Mouse (Mus musculus) heart, adult 18-20 months (tissue): ENCODE results near the gene Mcur1. TPM values are rescaled to one million over a fixed set of nuclear protein-coding genes. Genes with fewer than 3 reads are reported as not detected.

Source experiments
- DNase-seq, 2 experiments: peaks; one replicate each; pipeline ENCODE4 v3.0.0; 2021 to 2022; ENCODE audit warnings: mixed read lengths in 1 of 2
- total RNA-seq, 2 experiments: library from RNA; stranded (reverse); gene quantifications; 2 replicates each; pipeline ENCODE4 v1.2.3; 2021

Mcur1 gene
- total RNA-seq, 2 experiments from 2014 or later, result 49.3 to 52.2 TPM

DNA sequence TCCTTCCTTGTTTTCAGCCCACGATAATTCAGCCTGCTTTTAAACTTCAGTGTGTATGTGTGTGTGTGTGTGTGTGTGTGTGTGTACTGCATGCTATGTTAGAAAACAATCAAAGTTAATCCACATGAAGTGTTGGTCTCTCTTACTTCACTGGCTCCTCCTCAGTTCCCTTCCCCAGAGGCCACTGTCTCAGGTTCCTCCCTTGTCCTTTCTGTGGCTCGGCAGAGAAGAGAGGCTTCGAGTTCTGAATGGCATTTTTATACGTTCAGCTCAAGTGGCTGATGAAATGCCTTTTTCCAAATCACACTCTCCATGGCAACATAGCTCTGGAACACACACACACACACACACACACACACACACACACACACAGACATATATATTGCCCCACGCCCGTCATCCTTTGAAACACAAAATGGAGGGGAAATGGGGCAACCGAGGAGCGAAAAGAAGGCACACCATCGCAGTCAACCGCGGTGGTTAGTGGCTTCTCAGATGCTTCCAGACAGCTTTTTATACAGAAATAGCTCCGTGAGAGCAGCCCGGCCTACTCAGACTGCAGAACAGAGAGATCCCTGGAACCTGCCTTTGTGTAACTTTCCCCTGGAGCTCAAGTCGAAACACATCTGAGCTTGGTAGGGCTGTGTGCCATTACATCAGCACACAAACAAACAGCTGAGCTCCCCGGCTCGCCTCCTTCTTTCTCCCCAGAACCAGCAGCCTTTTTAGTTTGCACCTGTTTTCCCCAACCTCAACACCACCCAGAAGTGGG, 34.4 kb downstream of the Mcur1 start:
- DNase-seq, result peak in 1 of 2 experiments; percentile 41

DNA sequence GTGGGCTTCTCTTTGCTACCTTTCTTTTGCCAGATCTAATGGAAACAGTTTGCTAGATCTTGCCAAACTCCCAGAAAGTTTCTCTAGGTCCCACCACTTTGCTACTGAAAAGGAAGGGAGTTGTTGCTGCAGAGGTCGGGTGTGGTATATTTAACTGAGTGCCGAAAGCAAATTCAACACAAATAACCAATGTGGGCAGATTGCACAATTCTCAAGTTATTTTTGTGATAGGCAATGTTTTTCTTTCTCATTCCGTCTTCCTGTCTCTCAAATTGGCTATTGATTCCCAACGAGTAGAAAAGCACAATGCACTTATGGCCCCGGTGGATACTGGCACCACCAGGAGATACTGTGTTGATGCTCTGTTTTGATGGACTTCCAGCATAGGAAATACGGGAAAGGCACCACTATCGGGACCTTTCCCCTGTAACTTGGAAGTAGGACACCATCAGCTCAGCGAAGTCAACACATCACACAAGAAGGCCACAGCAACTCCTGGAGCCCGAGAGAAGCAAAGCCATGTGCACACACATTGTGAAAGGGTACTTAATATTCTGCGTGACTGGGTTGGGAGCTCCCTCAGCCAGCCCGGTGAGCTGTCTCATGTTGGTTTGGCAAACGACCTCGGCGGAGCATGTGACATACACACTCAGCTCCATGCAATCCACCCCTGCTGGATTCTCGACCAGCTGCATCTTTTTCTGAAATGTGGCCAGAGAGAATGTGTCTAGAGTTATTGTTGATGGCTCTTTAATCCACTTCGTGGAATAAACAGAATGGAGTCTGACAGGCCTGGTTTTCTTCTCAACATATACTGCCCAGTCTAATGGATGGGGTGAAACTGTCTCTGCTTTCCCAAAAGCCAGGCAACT, 35.3 kb downstream of the Mcur1 start:
- peak; percentile 82 to 83 for DNase-seq

DNA sequence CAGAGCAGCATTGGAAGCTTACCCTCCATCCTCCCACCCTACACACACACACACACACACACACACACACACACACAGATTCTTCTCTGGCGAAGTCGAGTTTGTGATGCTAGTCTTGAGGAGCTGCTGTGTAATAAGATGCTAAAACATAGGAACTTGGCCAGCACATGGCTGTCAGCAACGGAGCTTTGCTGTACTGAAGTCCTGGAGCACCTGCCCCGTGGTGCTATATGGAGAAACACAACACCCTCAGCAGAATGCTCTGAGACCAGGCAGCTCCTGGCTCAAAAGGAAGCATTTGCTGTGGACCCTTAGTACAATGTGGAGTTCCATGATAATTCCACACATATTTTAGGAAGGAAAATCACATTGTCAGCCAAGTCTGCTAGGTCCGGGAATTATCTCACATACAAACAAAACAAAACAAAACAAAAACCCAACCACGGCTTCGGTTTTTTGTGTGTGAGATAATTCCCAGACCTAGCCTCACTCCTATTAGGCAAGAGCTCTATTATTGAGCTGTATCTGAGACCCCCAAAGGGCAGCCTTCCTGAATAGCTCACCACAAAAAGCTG, 36.0 kb downstream of the Mcur1 start:
- DNase-seq, result peak; percentile 20 to 54

DNA sequence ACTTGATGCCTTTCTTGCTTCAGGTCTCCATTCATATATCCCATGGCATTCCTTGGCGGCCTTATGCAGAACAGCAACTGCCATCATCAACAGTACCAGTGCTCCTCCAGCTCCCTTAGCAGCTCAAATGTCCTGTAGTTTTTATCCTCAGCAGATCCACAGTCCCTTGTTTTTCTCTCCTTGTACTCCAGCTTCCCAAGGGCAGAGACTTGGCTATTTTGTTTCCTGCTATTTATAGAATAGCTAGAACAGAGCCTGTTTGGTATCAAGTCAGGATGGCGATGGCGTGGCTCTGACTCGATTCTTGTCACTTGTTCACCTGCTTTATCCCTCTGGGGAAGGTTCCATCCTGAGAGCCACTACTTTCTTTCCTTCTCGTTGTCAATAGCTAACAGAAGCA, 38.1 kb downstream of the Mcur1 start:
- DNase-seq, result peak; percentile 44 to 50

DNA sequence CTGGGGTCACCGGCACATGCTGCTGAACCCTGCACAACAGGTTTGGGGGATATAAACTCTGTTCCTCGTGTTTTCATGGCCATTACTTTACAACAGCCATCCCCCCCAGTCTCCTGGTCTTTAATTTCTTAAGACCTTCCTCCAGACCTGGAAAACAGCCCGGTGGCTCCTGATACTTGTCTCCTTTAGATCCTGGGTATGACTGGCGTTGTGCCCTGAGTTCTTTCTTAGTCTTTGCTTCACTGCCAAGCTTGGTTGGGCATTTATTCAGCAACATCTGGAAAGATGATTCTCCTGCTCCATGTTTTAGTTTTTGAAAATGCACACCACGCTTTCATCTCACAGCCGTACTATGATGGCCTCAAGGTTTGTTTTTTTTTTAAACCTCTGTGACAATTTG, 40.7 kb downstream of the Mcur1 start:
- no peak for DNase-seq

DNA sequence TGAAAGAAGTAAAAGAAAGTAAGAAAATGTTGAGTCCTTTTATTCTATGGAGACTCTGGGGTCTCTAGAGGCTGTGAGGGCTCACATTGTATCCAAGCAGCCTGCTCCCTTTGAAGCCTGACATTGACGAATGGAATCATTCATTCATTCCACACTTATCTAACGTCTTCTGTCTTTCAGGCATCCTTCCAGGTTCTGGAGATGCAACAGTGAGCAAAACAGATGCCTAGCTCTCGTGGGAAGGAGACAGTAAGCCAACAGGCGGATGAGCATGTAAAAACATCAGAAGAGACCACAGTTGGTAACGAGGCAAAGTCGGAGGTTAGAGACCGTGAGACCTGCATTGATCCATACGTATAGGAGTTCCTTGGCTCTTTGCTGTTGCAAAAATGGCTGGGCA, 42.6 kb downstream of the Mcur1 start:
- DNase-seq, result peak; percentile 31 to 37

DNA sequence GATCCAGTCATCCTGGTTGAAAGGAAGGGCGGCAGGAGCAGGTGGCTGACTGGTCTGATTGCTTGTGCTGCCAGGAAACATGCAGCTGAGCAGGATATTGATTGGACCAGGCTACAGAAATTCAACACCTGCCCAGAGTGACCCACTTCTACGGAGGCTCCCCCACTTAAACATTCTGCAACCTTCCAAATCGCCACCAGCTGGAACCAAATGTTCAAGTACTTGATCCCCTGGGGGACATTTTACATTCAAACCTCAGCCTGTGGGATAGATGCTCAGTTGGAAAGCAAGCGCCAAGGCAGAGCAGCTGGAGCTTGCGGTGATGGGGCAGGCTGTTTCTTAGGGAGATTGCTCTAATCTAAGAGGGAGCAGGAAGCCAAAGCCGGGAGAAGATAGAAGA, 43.1 kb downstream of the Mcur1 start:
- peak; percentile 61 to 78 for DNase-seq

DNA sequence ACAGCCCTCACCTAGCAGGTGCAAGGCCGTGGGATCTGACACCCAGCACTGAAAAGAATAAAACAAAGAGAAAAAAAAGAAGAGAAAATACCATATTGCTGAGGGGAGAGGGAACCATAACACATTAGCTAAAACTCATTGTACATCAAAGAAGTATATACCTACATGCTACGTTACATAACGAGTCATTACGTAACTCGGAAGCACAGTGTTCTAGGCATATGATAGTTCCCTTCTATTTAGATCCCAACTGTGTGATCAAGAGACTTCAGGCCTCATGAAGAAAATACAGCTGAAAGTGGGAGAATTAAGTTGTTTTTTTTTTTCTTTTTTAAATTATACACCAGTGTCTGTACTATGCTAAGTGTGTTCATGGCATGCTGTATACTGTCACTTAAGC, 43.9 kb downstream of the Mcur1 start:
- DNase-seq, result no peak

DNA sequence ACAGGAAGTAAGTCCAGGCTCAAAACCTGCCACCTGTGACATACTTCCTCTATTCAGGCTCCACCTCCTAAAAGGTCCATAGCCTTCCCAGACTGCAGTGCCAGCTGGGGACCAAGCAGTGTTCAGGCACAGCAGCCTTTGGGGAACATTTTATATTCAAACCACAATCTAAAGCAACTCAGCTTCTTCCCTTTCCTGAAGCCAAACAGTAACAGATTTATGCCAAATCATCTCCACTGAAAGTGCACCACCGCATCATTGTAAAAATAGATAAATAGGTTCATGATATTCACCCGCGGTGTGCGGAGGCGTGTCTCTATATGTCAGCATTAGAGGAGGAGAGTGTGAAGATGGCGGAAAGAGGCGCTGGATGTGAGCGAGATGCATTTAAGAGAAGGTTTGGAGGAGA, 45.0 kb downstream of the Mcur1 start:
- no peak for DNase-seq

DNA sequence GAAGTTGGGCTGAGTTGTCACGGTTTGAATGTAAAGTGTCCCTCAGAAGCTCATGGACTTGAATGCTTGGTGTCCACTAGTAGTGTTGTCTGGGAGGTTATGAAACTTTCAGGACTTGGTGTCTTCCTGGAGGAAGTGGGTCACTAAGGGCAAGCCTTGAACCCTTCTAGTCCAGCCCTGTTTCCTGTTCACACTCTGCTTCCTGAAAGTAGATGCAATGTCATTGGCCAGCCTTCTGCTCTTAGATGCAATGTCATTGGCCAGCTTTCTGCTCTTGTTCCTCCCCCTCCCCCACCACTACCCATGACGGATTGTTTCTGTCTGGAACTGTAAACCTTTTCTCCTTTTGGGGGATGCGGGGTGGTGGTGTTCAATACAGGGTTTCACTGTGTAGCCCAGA, 47.3 kb downstream of the Mcur1 start:
- DNase-seq, result no peak

DNA sequence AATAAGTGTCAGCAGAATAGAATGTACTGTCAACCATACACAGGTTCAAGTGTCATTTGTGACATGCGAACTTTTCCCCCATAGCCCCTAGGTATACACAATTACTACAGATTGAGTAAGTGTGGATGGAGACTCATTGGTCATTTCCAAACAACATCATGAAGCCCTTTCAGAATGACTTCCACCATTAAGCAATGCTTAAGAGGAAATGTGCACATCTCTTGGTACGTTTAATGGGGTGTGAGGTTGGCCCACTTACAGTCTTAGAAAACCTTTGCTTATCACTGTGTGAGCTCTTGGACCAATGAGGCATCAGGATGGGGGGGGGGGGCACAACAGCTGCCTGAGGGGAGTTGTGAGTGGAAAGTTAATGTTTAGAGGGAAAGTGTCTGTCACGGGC, 54.2 kb downstream of the Mcur1 start:
- DNase-seq, result no peak

DNA sequence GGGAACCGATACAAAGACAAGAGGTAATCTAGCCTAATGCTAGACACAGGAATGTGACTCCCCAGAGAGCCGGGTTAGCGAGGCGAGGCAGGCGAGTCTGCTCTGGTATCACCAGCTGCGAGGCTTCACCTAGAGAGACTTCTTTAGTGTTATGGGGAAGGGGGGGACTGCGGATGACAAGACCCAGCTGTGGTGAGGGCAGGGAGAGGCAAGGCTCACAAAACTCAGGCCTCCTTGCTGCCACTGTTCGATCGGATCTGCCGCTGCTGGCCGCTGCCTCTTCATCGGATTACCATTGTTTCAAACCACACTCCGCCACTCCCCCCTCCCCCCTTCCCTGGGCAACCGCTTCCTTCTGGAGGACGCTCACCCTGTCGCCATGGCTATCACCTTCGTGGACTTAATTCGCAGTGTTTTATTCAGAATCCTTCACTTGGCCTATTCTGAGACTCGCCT, 56.6 kb downstream of the Mcur1 start:
- DNase-seq, result peak; percentile 45 to 52

DNA sequence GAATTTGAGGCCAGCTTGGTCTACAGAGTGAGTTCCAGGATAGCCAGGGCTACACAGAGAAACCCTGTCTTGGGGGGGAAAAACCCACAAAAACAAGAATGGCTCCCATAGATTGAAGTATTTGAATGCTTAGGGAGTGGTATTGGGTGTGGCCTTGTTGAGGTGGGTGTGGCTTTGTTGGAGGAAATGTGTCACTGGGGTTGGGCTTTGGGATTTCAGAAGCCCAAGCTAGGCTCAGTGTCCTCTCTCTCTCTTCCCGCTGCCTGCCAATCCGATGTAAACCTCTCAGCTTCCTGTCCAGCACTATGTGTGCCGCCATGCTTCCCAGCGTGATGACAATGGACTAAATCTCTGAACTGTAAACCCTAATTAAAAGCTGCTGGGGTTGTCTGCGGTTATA, 58.4 kb downstream of the Mcur1 start:
- DNase-seq, result no peak

DNA sequence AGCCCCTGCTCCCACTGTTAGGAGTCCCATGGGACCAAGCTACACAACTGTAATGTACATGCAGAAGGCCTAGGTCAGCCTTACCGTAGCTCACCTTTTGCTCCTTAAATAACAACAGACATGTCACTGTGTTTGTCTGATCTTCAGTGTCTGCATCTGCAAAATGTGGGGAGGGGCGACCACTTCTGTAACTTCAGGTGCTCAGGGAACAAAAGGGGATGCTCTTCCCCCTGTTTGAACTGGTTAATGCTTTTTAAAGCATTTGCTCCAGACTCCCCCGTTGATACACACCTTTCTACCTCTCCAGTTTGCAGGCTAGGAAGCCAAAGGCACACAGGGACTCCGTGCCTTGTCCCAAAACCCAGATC, 59.5 kb downstream of the Mcur1 start:
- no peak for DNase-seq

DNA sequence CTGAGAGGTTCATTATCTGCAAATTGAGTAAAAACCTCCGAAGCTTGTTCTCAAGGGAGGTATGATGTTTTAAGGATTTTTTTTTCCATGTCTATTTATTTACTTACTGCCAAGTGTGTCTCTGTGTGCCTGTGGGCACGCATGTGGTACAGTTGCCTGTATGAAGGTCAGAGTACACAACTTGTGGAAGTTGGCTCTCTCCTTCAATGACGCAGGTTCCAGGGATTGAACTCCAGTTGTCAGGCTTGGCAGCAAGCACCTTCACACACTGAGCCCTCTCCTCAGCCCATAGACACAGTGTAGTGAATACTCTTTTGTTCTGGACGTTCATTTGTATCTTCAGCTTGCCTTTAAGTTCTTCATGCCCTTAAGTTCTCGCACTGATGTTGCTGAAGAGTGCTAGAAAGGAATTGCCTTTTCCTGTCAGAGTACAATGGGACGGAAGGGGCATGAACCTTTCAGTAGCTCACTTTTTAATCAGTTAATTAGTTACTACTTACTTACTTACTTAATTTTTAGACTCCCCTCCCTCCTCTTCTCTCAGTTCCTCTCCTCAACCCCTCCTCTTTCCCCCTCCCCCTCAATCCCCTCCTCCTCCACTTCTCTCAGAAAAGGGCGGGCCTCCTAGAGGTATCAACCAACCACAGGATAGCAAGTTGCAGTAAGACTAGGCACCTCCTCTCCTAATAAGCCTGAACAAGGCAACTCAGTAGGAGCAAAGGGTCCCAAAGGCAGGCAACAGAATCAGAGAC, 60.1 kb downstream of the Mcur1 start:
- no peak for DNase-seq

DNA sequence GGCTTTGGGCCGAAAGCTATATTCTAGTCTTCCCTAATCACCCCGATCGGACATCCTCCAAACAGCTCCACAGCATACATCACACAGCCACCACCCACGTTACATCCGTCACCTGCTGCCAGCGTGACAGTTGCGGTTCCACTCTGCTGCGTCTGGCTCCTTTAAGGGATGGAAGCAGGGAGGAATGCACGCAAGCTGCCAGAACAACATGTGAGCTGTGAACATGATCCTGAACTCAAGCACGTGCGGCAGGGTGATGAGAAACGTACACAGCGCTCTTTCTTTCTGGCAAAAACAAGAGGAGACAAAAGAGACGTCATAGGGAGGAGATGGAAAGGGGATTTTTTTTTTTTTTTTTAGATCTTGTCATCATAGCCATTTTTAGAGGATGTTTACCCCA, 61.1 kb downstream of the Mcur1 start:
- DNase-seq, result peak; percentile 68 to 79

DNA sequence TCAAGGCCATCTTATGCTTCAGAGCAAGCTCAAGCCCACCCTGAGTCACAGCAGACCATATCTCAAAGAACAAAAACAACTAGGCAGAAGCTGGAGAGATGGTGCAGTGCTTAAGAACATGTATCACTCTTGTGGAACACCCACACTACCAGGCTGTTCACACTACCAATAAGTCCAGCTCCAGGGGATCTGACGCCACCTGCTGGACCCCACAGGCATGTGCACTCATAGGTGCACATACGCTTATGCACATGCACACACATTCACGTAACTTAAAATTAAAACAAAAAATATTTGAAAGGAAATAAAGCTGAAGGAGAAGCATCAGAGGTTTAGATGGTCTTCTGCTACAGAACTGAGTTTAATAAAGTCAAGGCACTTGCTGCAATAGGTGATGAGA, 62.2 kb downstream of the Mcur1 start:
- DNase-seq, result no peak

DNA sequence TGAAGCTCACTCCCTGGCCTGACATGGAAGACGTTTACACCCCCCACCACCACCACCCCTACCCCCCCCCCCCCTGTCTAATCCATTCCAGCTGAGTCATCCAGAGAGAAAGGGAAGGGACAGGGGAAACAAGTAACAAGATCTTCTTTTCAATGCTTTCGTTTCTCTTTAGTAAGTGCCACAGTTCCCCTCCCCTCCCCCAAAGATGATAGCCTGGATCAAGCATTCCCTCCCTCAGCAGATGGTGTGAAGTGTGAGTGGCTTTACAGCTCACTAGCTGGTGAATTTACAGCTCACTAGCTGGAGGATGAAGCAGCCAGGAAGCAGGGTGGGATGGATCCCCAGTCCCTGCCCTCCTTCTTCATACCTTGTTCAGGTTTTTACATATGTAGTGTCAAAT, 63.3 kb downstream of the Mcur1 start:
- no peak for DNase-seq

DNA sequence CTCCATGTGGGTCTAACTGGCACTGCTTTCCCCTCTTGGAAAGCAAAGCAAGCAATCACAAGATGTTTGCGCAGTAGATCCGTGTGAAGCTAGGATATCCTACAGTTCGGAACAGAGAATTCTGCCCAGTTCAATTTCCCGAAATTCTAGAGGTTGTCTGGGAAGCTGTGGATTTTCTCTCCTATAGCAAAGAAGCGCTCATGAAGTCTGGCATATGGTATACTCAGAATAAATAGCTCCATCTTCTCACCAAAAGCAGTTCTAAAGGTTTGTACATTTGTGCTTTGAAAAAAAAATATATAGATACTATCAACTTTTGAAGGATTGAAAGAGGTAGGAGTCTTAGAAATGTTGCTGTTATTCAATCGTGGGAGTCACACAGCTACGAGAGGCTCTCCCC, 64.3 kb downstream of the Mcur1 start:
- DNase-seq, result no peak

DNA sequence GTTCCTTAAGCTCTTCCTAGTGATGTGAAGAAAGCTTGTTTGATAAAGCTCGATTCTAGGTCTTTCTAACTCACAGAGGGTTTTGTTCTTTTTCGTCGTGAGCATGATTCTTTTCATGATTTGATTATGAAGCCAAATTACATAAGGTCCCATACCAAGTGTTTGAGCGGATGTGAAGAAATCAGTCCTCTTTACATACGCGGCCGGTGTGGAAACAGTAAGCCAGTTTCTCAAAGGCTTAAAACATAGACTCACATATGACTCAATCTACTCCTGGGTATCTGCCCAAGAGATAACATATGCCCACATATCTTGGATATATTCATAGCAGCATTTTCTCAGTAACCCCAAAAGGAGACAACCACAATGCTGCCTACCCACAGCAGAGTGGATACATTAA, 66.3 kb downstream of the Mcur1 start:
- no peak for DNase-seq

DNA sequence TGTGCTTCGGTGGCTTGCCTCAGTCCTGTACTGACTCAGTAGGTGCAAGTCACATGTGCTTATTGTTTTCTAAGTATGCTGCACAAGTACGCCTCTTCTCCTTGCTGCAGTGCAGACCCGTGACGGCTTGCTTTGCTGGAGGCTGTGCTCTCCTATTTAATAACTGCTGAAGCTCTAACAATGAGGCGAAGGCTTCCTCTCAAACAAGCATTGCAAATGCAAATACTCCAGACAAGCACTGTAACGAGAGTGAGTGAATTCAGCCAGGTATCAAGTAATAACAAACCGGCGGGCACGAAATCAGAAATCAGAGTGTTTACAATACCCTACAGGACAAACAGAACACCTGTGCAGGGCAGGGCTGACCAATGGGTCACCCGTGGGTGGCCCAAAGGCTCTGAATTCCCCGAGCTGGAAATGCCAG, 66.9 kb downstream of the Mcur1 start:
- DNase-seq, result no peak
